Mouse (Mus musculus): ENCODE measurements around the gene Gtf3c2. TPM values are rescaled to one million over a fixed set of nuclear protein-coding genes. Genes with fewer than 3 reads are reported as not detected.

Gtf3c2 gene
- polyA plus RNA-seq, 1 experiment from 2014 or later, result 67.1 TPM

- Histone ChIP-seq H3K9ac (no peak overlapping the region), H3K4me1 (replicated peaks) (no peaks in the 10 kb centered on the region), H3K4me3 (no peak overlapping the region), H3K27ac (replicated peaks) (no peak overlapping the region), H3K9me3 (no peaks in the 10 kb centered on the region), H3K27me3 (no peaks in the 10 kb centered on the region), H3K36me3 (no peaks in the 10 kb centered on the region), H3K4me2 (no peak overlapping the region)
- no peak for ATAC-seq (ENCODE audit: low FRiP score, low read depth)
- WGBS, result 39% methylated on average over 5 of the region's 5 CpGs
Observed at GRCm38 (mm10) chr5:31126050-31126449, 53.9 kb downstream of the Gtf3c2 start.

GRCm38 (mm10) chr5:31123481-31123880, 56.5 kb downstream of the Gtf3c2 start:
- Histone ChIP-seq H3K9me3 (no peaks in the 10 kb centered on the region), H3K4me1 (replicated peaks) (no peaks in the 10 kb centered on the region), H3K4me2 (no peak overlapping the region), H3K9ac (no peak overlapping the region), H3K27ac (replicated peaks) (no peak overlapping the region), H3K4me3 (no peak overlapping the region), H3K36me3 (no peaks in the 10 kb centered on the region), H3K27me3 (no peaks in the 10 kb centered on the region)
- no peak for ATAC-seq (ENCODE audit: low FRiP score, low read depth)
- WGBS, result 45% methylated on average over 2 of the region's 2 CpGs

GRCm38 (mm10) chr5:31121111-31121510, 58.8 kb downstream of the Gtf3c2 start:
- WGBS, result 87% methylated on average over 8 of the region's 8 CpGs
- H3K4me1 ChIP-seq (replicated peaks), result no peaks in the 10 kb centered on the region
- H3K36me3 ChIP-seq, result no peaks in the 10 kb centered on the region
- H3K4me3 ChIP-seq, result no peak overlapping the region
- no peaks in the 10 kb centered on the region for H3K9me3 ChIP-seq
- no peaks in the 10 kb centered on the region for H3K27me3 ChIP-seq
- no peak overlapping the region for H3K27ac ChIP-seq (replicated peaks)
- ATAC-seq (ENCODE audit: low FRiP score, low read depth), result no peak
- H3K4me2 ChIP-seq, result no peak overlapping the region
- H3K9ac ChIP-seq, result no peak overlapping the region

GRCm38 (mm10) chr5:31116912-31117311, 63.0 kb downstream of the Gtf3c2 start:
- 31% methylated on average over 10 of the region's 10 CpGs for WGBS
- Histone ChIP-seq H3K27me3 (no peaks in the 10 kb centered on the region), H3K4me3 (no peak overlapping the region), H3K9ac (no peak overlapping the region), H3K36me3 (no peaks in the 10 kb centered on the region), H3K4me1 (replicated peaks) (no peaks in the 10 kb centered on the region), H3K4me2 (no peak overlapping the region), H3K9me3 (no peaks in the 10 kb centered on the region), H3K27ac (replicated peaks) (no peak overlapping the region)
- ATAC-seq (ENCODE audit: low FRiP score, low read depth), result no peak

DNA sequence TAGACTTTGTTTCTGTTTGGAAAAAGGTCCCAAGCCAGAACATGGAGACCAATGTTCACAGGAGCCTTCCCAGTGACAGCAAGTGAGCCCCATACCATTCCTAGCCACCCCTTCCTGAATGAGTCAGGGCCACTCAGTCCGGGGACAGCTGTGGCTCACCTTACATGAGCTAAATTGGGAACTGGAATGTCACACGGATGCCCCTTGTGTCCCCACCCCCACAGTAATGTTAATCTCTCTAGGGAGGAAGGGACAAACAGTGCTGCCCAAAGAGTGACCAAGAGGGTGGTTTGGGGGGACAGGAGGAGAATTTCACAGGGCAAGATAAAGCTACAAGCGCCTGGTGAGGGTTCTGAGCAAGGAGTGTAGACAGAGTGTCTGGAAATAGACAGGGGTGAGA, 63.6 kb downstream of the Gtf3c2 start, which contains the start of gene Trim54:
TSS of gene Trim54 (plus strand) at position 359 of the 400 bp plus-strand sequence.
- no peak within 1 kb of the TSS for H3K27ac ChIP-seq (replicated peaks)
- 52% methylated on average over 3 of the region's 3 CpGs for WGBS
- no peaks in the 10 kb centered on the region for H3K9me3 ChIP-seq
- H3K4me1 ChIP-seq (replicated peaks), result no peaks in the 10 kb centered on the region
- H3K4me2 ChIP-seq, result no peak within 1 kb of the TSS
- no peak within 1 kb of the TSS for H3K4me3 ChIP-seq
- H3K9ac ChIP-seq, result no peak within 1 kb of the TSS
- ATAC-seq (ENCODE audit: low FRiP score, low read depth), result no peak
- H3K36me3 ChIP-seq, result no peaks in the 10 kb centered on the region
- H3K27me3 ChIP-seq, result no peaks in the 10 kb centered on the region

GRCm38 (mm10) chr5:31110781-31111180, 69.2 kb downstream of the Gtf3c2 start:
- Histone ChIP-seq H3K27ac (replicated peaks) (no peak overlapping the region), H3K9ac (no peak overlapping the region), H3K27me3 (no peaks in the 10 kb centered on the region; the same call in 1 of the 2 replicates), H3K4me1 (replicated peaks) (no peaks in the 10 kb centered on the region), H3K9me3 (no peaks in the 10 kb centered on the region), H3K36me3 (no peaks in the 10 kb centered on the region), H3K4me3 (no peak overlapping the region), H3K4me2 (no peak overlapping the region)
- WGBS, result 34% methylated on average over 7 of the region's 7 CpGs
- ATAC-seq (ENCODE audit: low FRiP score, low read depth), result no peak

DNA sequence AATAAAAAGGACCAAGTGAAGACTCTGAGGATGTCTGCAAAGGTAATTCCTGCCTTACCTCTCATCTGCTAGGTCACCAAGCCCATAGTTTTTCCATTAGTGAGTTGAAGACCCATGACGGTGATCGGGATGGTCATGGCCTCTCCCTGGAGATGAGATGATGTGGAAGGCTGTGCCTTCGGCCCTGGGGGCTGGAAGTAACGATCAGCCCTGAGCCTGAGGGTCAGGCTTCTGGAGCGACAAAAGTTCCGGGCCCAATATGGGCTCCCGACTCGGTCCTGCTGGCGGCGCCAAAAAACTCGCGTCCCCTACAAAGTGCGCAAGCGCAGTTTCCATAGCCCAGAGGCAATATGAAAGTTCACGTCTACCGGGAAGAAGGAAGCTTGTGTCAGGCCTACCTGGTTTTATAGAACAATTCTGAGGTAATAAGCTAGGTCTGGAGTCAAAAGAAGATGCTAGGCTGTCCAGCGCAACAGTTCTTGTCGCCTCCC, 71.9 kb downstream of the Gtf3c2 start, which contains the start of gene Slc30a3:
TSS of gene Slc30a3 (minus strand) at position 238 of the 491 bp plus-strand sequence.
- no peaks in the 10 kb centered on the region for H3K9me3 ChIP-seq
- no peak within 1 kb of the TSS for H3K9ac ChIP-seq
- H3K4me3 ChIP-seq, result no peak within 1 kb of the TSS
- WGBS, result 93% methylated on average over 18 of the region's 18 CpGs
- no peaks in the 10 kb centered on the region; the same call in 1 of the 2 replicates for H3K27me3 ChIP-seq
- no peak within 1 kb of the TSS for H3K27ac ChIP-seq (replicated peaks)
- H3K36me3 ChIP-seq, result no peaks in the 10 kb centered on the region
- H3K4me1 ChIP-seq (replicated peaks), result no peaks in the 10 kb centered on the region
- H3K4me2 ChIP-seq, result no peak within 1 kb of the TSS
- ATAC-seq (ENCODE audit: low FRiP score, low read depth), result no peak

Other genes with a start within 250 kb of the Gtf3c2 start
- gene Cgref1, start 234.6 kb downstream of the Gtf3c2 start, polyA plus RNA-seq (2015; fragmentation: Nextera tagmentation; extraction: Ambion mirVana), result 67.3 and 68.4 TPM in 2 replicates
- gene Preb, start 219.8 kb downstream of the Gtf3c2 start, polyA plus RNA-seq (2015; fragmentation: Nextera tagmentation; extraction: Ambion mirVana), result 103 and 124 TPM in 2 replicates
- not detected in 2 replicates for gene Tcf23, start 211.5 kb downstream of the Gtf3c2 start, polyA plus RNA-seq (2015; fragmentation: Nextera tagmentation; extraction: Ambion mirVana)
- gene Atraid, start 131.8 kb downstream of the Gtf3c2 start, polyA plus RNA-seq (2015; fragmentation: Nextera tagmentation; extraction: Ambion mirVana), result 161 and 176 TPM in 2 replicates
- gene Slc5a6, start 131.2 kb downstream of the Gtf3c2 start, polyA plus RNA-seq (2015; fragmentation: Nextera tagmentation; extraction: Ambion mirVana), result 26.1 and 26.3 TPM in 2 replicates
- 15.7 and 16.9 TPM in 2 replicates for gene Cad, start 125.4 kb downstream of the Gtf3c2 start, polyA plus RNA-seq (2015; fragmentation: Nextera tagmentation; extraction: Ambion mirVana)
- gene Dnajc5g, start 73.9 kb downstream of the Gtf3c2 start, polyA plus RNA-seq (2015; fragmentation: Nextera tagmentation; extraction: Ambion mirVana), result not detected in 2 replicates
- gene Slc30a3, start 71.9 kb downstream of the Gtf3c2 start, polyA plus RNA-seq (2015; fragmentation: Nextera tagmentation; extraction: Ambion mirVana), result 36.2 and 46.7 TPM in 2 replicates
- gene Trim54, start 63.4 kb downstream of the Gtf3c2 start, polyA plus RNA-seq (2015; fragmentation: Nextera tagmentation; extraction: Ambion mirVana), result not detected in 2 replicates
- not detected in 2 replicates for gene Ucn, start 41.3 kb downstream of the Gtf3c2 start, polyA plus RNA-seq (2015; fragmentation: Nextera tagmentation; extraction: Ambion mirVana)
- gene Mpv17, start 25.9 kb downstream of the Gtf3c2 start, polyA plus RNA-seq (2015; fragmentation: Nextera tagmentation; extraction: Ambion mirVana), result 54.0 and 60.1 TPM in 2 replicates
- 1.6 and 2.7 TPM in 2 replicates for gene Gm29609, start 233 bp downstream of the Gtf3c2 start, polyA plus RNA-seq (2015; fragmentation: Nextera tagmentation; extraction: Ambion mirVana)
- gene Snx17, start 13.1 kb upstream of the Gtf3c2 start, polyA plus RNA-seq (2015; fragmentation: Nextera tagmentation; extraction: Ambion mirVana), result 115 and 118 TPM in 2 replicates
- 76.1 and 86.9 TPM in 2 replicates for gene Eif2b4, start 13.3 kb upstream of the Gtf3c2 start, polyA plus RNA-seq (2015; fragmentation: Nextera tagmentation; extraction: Ambion mirVana)
- 16.2 and 17.4 TPM in 2 replicates for gene Zfp513, start 22.2 kb upstream of the Gtf3c2 start, polyA plus RNA-seq (2015; fragmentation: Nextera tagmentation; extraction: Ambion mirVana)
- 171 and 182 TPM in 2 replicates for gene Ppm1g, start 40.5 kb upstream of the Gtf3c2 start, polyA plus RNA-seq (2015; fragmentation: Nextera tagmentation; extraction: Ambion mirVana)
- gene Nrbp1, start 60.7 kb upstream of the Gtf3c2 start, polyA plus RNA-seq (2015; fragmentation: Nextera tagmentation; extraction: Ambion mirVana), result 163 and 171 TPM in 2 replicates
- gene Gm9970, start 61.1 kb upstream of the Gtf3c2 start, polyA plus RNA-seq (2015; fragmentation: Nextera tagmentation; extraction: Ambion mirVana), result 0.63 and 1.4 TPM in 2 replicates
- gene Krtcap3, start 71.5 kb upstream of the Gtf3c2 start, polyA plus RNA-seq (2015; fragmentation: Nextera tagmentation; extraction: Ambion mirVana), result 2.6 and 3.6 TPM in 2 replicates
- gene Ift172, start 111.0 kb upstream of the Gtf3c2 start, polyA plus RNA-seq (2015; fragmentation: Nextera tagmentation; extraction: Ambion mirVana), result 31.5 and 40.0 TPM in 2 replicates
- gene Fndc4, start 115.9 kb upstream of the Gtf3c2 start, polyA plus RNA-seq (2015; fragmentation: Nextera tagmentation; extraction: Ambion mirVana), result 103 and 114 TPM in 2 replicates
- 0.19 and 0.24 TPM in 2 replicates for gene Gckr, start 117.3 kb upstream of the Gtf3c2 start, polyA plus RNA-seq (2015; fragmentation: Nextera tagmentation; extraction: Ambion mirVana)